Mouse (Mus musculus): ENCODE data around the gene Csnk1e.

Gene Csnk1e

GRCm38 (mm10) chr15:79443856-79444410 lies 11.4 kb downstream of the Csnk1e start:
- DNase-seq (ENCODE audit: low read depth, low spot score) = no peak

- DNase-seq (ENCODE audit: low read depth, low spot score) = no peak
Measured at GRCm38 (mm10) chr15:79442961-79443518, 12.3 kb downstream of the Csnk1e start.

- DNase-seq (ENCODE audit: low read depth, low spot score) = no peak
Measured at GRCm38 (mm10) chr15:79442257-79442611, 13.1 kb downstream of the Csnk1e start.

- DNase-seq (ENCODE audit: low read depth, low spot score) = peak; percentile 49
Measured at GRCm38 (mm10) chr15:79441331-79442256, 13.8 kb downstream of the Csnk1e start.

- no peak for DNase-seq (ENCODE audit: low read depth, low spot score)
Measured at GRCm38 (mm10) chr15:79440651-79441330, 14.6 kb downstream of the Csnk1e start.

GRCm38 (mm10) chr15:79440223-79440622 lies 15.1 kb downstream of the Csnk1e start:
- no peak for DNase-seq (ENCODE audit: low read depth, low spot score)

GRCm38 (mm10) chr15:79439386-79439785 lies 16.0 kb downstream of the Csnk1e start:
- no peak for DNase-seq (ENCODE audit: low read depth, low spot score)

- no peak for DNase-seq (ENCODE audit: low read depth, low spot score)
Measured at GRCm38 (mm10) chr15:79438816-79439215, 16.6 kb downstream of the Csnk1e start.

GRCm38 (mm10) chr15:79438209-79438810 lies 17.1 kb downstream of the Csnk1e start:
- DNase-seq (ENCODE audit: low read depth, low spot score) = no peak

GRCm38 (mm10) chr15:79437541-79438208 lies 17.7 kb downstream of the Csnk1e start:
- no peak for DNase-seq (ENCODE audit: low read depth, low spot score)

- DNase-seq (ENCODE audit: low read depth, low spot score) = no peak
Measured at GRCm38 (mm10) chr15:79436481-79436921, 18.9 kb downstream of the Csnk1e start.

GRCm38 (mm10) chr15:79435191-79435671 lies 20.1 kb downstream of the Csnk1e start:
- DNase-seq (ENCODE audit: low read depth, low spot score) = no peak

GRCm38 (mm10) chr15:79432892-79433291 lies 22.5 kb downstream of the Csnk1e start:
- DNase-seq (ENCODE audit: low read depth, low spot score) = no peak

- DNase-seq (ENCODE audit: low read depth, low spot score) = no peak
Measured at GRCm38 (mm10) chr15:79432328-79432727, 23.0 kb downstream of the Csnk1e start.

- DNase-seq (ENCODE audit: low read depth, low spot score) = no peak
Measured at GRCm38 (mm10) chr15:79431925-79432324, 23.4 kb downstream of the Csnk1e start.

GRCm38 (mm10) chr15:79430461-79431000 lies 24.8 kb downstream of the Csnk1e start:
- DNase-seq (ENCODE audit: low read depth, low spot score) = no peak

GRCm38 (mm10) chr15:79429994-79430393 lies 25.4 kb downstream of the Csnk1e start:
- no peak for DNase-seq (ENCODE audit: low read depth, low spot score)

- DNase-seq (ENCODE audit: low read depth, low spot score) = no peak
Measured at GRCm38 (mm10) chr15:79429527-79429926, 25.8 kb downstream of the Csnk1e start.

GRCm38 (mm10) chr15:79428616-79429015 lies 26.8 kb downstream of the Csnk1e start:
- no peak for DNase-seq (ENCODE audit: low read depth, low spot score)

GRCm38 (mm10) chr15:79427516-79427915 lies 27.9 kb downstream of the Csnk1e start:
- DNase-seq (ENCODE audit: low read depth, low spot score) = no peak

- no peak for DNase-seq (ENCODE audit: low read depth, low spot score)
Measured at GRCm38 (mm10) chr15:79425516-79425915, 29.9 kb downstream of the Csnk1e start.

Data from forelimb bud, embryonic 11.5 days (tissue).